Mouse (Mus musculus) testis, postnatal 10 days (tissue): ENCODE data around the gene Polr1c.
A peak's percentile ranks its signal among the peaks of the same experiment; 100 is the strongest.

Experiments
- DNase-seq: peaks from one replicate; pipeline ENCODE4 v3.0.0; 2021; ENCODE audit warnings: low spot score

Gene Polr1c

GRCm38 (mm10) chr17:46247512-46248188 lies at the start of gene Polr1c, which contains the start of gene Yipf3:
TSS of gene Polr1c (minus strand) at chr17:46248054.
TSS of gene Yipf3 (plus strand) at chr17:46248080.
- peak; percentile 94 for DNase-seq

GRCm38 (mm10) chr17:46297028-46297363 lies 49.1 kb upstream of the Polr1c start:
- no peak for DNase-seq

- DNase-seq: no peak
Observed at GRCm38 (mm10) chr17:46296601-46297000, 48.7 kb upstream of the Polr1c start.

- no peak for DNase-seq
Observed at GRCm38 (mm10) chr17:46287678-46288095, 39.8 kb upstream of the Polr1c start.

GRCm38 (mm10) chr17:46285407-46285806 lies 37.6 kb upstream of the Polr1c start:
- DNase-seq: no peak

- no peak for DNase-seq
Observed at GRCm38 (mm10) chr17:46284653-46285052, 36.8 kb upstream of the Polr1c start.

GRCm38 (mm10) chr17:46283911-46284310 lies 36.1 kb upstream of the Polr1c start:
- no peak for DNase-seq

GRCm38 (mm10) chr17:46283140-46283539 lies 35.3 kb upstream of the Polr1c start:
- no peak for DNase-seq

GRCm38 (mm10) chr17:46282483-46283123 lies 34.7 kb upstream of the Polr1c start, which contains the start of gene Tjap1:
TSS of gene Tjap1 (minus strand) at chr17:46283026.
- DNase-seq: peak; percentile 94

GRCm38 (mm10) chr17:46278011-46278765 lies 30.3 kb upstream of the Polr1c start:
- DNase-seq: no peak

- DNase-seq: no peak
Observed at GRCm38 (mm10) chr17:46277586-46277985, 29.7 kb upstream of the Polr1c start.

- DNase-seq: no peak
Observed at GRCm38 (mm10) chr17:46275506-46275905, 27.7 kb upstream of the Polr1c start.

GRCm38 (mm10) chr17:46275034-46275433 lies 27.2 kb upstream of the Polr1c start:
- no peak for DNase-seq

GRCm38 (mm10) chr17:46274465-46274864 lies 26.6 kb upstream of the Polr1c start:
- DNase-seq: no peak

GRCm38 (mm10) chr17:46273803-46274236 lies 26.0 kb upstream of the Polr1c start:
- DNase-seq: no peak

GRCm38 (mm10) chr17:46272675-46273074 lies 24.8 kb upstream of the Polr1c start:
- no peak for DNase-seq

GRCm38 (mm10) chr17:46272058-46272457 lies 24.2 kb upstream of the Polr1c start:
- no peak for DNase-seq

GRCm38 (mm10) chr17:46269771-46270534 lies 22.1 kb upstream of the Polr1c start:
- no peak for DNase-seq

- DNase-seq: no peak
Observed at GRCm38 (mm10) chr17:46268026-46268720, 20.3 kb upstream of the Polr1c start.

- DNase-seq: no peak
Observed at GRCm38 (mm10) chr17:46267511-46267910, 19.7 kb upstream of the Polr1c start.

GRCm38 (mm10) chr17:46266986-46267385 lies 19.1 kb upstream of the Polr1c start:
- no peak for DNase-seq
